Mouse (Mus musculus) spleen, postnatal 10 days (tissue): ENCODE data around the gene Notch1.
A peak's percentile ranks its signal among the peaks of the same experiment; 100 is the strongest.

Experiments
- DNase-seq, 2 experiments: peaks; one replicate each; pipeline ENCODE4 v3.0.0; 2021 to 2022; ENCODE audit warnings: low spot score in 2 of 2

Gene Notch1

DNA sequence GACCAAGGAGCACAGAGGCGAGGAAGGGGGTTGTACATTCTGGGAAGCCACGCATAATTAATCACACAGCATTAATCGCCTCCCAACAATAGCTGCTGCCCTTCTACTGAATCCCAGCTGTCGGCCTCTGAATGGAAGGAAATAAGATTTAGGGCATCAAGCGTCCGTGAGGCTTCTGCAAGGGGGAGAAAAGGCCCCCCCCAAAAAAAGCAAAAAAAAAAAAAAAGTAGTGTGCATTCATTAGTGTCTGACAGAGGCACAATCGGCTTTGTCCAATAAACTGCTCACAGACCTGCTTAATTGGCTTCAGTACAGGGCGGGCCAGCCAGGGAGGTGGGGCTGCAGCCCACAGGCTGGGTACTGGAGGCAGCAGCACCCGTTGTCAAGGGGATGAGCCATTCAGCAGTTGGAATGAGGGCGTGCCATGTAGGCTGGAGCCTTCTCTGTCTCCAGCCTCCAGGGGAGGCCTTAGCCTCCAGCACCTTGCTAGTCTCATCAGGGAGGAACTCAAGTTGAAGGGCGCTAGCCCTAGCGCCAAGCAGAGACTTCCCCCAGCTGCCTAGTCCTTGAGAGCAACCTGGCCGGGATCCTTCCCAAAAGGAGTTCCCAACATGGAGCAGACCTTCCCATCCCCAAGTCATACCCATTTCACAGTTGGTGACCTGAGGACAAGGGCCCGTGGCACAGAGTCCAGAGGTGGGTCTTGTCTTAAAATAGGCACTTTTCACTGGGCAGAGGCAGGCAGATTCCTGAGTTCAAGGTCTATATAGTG lies 15.7 kb downstream of the Notch1 start:
- DNase-seq: no peak

DNA sequence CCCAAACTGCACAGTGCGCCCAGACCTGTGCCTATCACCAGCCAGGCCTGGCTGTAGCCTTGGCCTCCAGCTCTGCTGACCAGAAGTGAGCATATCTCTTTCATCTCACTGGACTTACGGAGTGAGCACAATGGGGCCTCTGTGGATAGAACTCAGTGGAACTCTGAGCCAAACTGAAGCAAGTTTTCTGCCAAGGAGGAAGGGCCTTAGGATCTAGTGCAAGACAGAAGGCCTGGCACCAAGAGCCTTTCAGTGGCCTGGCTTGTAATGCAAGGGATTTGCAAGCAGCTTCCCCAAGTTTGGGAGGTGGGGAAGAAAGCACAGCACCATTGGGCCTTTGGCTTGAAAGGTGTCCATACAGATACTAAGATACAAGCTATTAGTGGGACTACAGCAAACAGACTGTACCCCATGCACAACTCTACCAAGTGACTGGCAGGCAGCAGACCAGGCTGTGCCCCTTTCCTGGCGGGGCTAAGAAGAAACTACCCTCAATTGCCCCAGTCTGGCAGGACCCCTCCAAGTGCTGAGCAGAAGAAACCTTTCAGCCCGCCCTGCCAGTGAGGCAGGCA lies 16.4 kb downstream of the Notch1 start:
- DNase-seq: no peak

DNA sequence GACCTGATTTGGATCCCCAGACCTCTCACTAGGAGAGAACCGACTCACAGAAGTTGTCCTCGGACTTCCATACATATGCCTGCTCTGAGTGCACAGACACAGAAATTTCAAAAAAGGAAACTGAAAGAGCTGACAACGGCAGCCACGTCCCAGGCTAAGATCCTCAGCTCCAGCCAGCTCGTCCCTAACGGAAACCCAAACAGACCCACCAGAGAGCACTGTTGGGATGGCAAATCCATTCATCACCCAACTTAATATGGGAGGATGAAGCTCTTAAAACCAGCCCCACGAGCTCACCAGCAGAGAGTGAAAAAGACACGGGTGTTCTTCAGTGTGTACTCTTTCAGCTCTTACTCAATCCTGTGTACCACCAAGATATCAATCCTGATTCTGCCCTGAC lies 17.8 kb downstream of the Notch1 start:
- DNase-seq: no peak

DNA sequence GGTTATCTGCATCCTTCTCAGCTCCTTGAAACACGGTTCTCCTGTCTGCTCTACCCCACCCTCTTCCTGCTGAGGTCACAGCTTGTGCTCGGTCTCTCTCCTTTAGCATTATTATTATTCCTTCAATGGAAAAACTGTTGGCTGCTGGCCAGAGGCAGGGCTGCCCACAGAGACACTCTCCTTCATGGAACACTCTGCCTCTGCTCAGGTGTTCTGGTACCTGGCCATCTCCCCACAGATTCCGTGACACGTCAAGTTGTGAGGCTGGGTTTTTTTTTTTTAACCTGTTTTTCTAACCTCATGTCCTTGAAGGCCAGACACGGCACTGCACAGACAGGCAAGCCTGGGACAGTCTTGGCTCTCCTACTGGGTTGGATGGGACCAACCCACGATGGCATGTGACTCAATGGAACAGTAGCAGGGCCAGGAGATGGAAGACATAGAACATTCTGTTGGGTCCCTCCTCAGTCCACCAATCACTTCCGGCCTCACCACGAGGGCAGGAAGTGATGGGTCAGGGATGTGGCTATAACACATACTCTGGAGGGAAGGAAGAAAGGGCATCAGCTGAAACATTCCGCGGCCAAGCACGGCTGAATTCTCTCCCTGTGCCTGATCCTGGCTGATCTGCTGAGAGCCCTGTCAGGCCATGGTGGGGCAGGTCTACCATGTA lies 18.5 kb downstream of the Notch1 start:
- no peak for DNase-seq

DNA sequence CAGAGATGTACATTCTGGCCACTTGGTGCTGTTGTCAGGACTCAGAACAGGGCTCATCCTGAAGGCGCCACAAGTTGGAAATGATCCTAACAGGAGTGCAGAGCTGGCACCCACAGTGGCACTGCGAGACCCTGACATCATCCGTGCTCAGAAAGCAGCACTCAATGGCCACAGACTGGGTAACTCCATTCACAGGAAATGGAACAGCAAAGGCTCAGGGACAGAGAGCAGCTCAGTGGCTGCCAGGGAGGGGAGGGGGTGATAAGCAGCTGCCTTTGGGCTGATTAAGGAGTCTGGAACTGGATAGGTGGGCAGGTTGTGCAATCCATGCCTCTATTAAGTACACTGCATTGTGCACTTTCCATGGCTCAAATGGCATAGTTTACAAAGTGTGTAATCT lies 20.0 kb downstream of the Notch1 start:
- no peak for DNase-seq

DNA sequence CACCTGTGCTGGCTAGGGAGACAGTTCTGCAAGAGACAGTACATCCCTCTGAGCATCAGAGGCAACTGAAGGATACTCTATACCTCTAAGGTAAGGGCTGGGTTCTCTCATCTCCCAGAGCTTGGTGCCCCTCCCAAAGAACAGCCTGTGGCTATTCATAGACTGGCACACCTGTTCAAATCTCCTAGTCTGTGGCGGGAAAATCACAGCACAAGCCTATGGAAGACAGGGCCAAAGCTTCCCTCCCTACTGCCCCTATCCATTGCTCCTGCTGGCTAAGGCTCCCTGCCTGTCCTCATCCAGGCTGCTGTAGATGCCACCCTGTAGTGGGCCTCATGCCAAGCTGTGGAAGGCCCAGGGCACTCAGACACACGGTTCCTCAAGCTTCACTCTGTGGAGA lies 20.8 kb downstream of the Notch1 start:
- DNase-seq: no peak

DNA sequence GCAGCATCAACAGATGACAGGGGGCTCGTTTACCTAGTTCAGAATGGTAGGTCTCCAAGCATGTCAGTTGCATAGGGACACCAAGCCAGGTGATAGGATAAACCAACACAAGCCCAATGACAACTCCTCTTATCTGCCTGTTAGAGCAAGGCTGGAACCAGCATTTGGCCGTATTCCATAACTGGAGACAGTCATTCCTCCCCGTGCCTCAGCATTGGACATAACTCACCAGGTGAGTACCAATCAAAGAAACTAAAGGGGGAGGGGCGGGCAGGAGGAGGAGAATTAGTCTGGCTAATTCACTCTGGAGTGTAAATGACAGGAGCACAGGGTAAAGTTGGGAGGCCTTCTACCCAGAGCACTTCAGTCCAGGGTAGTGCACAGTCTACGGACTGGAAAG lies 21.5 kb downstream of the Notch1 start:
- no peak for DNase-seq

DNA sequence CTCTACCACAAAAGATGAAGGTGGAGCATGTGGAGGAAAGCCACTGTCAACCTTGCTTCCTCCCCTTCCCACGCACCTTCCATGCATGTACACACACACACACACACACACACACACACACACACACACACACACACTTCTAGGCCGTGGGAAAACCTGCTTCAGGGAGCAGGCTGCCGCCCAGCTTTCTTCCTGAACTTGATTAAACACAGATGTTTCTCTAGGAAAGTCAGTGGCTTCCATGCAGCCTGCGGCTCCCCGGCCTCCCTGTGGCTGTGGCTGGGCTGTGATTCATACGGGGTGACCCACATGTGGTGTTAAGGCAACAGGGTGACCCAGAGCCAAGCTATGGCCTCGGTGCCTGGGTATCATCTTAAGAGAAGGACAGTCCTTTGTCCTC lies 22.1 kb downstream of the Notch1 start:
- DNase-seq: no peak

DNA sequence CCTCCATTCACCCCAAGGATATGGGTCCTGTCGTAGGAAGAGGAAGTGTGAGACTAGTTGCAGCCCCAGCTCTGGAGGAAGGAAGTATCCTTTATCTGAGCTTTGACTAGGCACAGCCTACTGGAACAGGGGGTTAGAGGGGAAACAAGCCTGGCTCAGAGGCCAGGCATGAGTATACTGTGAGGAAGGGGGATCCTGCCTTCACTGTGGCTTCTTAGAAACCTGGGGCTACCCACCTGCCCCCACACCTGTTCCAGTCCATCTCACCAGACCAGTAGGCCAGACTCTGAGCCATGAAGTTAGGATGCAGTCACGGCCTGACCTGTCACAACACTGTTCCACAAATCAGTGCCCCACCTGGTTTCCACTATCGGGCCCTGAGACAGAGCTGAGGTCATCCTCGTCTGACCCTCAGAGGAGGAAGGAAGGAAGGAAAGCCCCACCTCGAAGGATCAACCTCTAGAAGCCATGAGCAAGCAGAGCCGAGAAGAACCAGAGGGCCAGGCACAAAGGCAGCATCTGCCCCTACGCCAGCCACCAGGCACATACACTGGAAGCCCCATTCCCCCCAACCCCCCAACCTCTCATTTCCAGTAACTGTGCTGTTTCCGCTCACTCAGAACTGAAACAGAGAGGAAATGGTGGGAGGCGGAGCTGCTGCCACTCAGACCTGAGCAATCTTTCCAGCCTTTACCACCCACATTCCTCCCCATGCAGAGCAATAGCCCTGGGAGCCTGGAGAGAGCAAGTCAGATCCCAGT lies 23.3 kb downstream of the Notch1 start:
- no peak for DNase-seq

DNA sequence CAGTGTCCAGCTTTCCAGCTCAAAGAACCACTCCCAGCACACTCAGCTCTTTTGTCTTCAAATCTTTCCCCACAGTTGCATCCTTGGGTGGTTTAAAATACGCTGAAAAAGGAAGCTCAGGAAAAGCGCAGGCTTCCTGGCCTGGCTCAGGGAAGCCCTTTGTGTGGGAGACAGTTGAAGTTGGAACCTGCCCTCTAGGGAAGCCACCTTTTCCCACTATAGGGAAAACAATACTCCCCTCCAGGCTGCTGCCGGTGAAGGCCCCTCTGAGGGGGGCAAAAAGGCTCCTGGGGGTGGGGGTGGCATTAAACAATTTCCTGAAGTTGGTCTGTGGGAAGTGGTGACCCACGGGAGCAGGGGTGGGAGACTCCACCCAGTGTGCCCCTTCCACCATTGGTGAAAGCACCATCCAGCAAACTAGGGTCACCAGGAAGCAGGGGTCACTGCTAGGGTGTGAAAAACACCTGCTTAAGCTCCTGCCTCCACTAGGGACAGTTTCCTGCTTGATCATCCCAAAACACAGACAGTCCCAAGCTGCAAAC lies 25.6 kb downstream of the Notch1 start:
- DNase-seq: no peak

DNA sequence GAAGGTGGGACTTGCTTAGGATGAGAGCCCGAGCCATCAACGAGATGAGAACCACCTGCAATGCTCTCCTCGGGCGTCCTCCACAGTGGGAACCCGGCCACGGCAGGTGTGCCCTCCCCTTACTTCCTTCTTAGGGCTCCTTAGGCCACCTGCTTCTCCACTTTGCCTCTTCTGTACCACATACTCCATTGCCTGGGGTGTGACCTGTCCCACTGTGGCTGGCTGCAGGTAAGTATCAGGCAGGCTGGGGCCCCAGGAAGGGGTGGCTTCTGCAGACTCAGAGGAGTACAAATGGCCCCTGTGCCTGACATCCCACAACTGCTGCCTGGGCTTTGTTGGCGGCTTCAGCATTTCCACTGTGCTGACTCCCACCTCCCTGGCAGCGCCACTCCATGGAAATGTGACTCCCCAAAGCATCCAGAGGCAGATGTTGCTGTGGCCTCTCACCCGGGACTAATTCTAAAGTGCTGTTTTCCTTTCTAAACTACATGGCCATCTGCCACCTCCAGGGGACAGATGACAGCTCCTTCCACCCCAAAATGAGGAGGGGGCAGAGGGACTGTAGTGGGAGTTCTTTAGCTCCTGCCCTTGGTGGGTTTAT lies 27.8 kb downstream of the Notch1 start:
- no peak for DNase-seq

DNA sequence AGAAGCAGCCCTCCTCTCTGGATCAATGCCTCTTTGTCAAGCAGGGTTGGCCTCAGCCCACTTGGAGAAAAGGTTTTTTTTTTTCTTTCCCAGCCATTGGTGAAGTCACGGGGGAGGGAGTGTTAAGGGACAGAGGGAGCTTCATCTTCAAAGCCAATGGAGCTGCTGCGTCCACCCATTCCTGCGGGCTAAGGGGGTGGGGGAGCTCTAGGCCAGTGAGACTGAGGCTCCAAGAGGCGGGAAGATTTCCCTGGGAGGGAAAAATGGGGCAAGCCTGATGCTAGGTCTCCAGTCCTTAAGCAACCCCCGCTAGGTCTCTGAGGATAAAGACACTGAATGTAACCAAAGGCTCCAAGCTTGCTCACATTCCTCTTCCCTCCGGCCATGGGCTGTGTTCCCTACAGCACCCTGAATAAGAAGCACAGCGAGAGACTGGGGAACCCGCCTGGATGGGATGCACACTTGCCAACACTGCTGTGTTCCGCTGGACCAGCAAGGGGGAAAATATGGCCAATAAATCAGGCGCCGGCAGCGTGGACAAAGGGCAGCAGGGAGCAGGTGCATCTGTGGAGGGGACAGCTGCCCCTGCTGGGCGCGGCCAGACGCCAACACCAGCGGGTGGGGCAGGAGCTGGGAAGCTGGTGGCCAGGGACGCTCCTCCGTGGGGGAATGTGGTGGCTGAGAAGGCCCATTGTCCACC lies 29.0 kb downstream of the Notch1 start:
- no peak for DNase-seq

DNA sequence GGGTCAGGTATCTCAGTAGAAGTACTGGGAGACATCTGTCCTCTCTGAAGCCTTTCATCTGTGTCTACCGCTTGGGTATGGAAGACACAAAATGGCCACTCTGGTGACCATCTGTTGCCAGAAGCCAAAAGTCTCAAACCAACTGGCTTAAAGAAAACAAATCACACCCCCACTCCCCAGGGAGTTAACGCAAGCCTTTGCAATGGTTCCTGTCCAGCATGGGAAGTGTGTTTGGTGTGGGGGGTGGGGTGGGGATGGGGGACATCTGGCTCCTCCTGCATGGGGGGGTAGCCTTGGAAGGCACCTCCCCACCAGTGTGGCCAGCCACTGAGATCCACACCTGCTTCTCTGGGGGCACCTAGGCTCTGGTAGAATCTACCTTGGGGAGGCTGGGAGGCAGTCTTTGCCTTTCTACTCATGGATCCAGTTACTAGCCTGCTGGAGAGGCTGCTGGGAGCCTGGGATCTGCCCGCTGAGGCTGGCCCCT lies 29.6 kb downstream of the Notch1 start:
- peak in 1 of 2 experiments; percentile 34 for DNase-seq

DNA sequence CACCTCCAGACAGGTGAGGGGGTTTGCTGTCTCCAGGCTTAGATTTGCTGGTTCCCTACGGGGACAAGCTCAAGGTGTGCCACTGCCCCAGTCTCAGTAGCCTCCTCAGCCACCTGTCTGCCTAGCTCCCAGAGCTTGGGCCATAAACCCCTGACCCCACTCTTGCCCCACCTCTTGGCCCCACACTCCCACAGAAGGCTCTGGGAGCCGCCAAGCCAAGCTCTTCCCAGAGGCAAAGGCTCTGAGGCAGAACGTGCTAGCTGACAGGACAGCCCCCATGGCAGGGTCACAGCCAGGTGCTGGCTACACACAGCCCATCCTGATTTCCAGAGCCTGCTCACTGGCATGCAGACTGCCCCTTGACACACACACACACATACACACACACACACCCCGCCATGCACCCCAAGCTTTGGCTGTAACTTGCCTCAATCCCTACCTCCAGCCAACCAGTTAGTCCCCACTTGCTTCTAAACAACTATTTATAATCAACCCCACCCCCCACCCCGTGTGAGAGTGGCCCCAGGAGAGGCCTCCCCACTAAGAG lies 30.1 kb downstream of the Notch1 start:
- DNase-seq: no peak

DNA sequence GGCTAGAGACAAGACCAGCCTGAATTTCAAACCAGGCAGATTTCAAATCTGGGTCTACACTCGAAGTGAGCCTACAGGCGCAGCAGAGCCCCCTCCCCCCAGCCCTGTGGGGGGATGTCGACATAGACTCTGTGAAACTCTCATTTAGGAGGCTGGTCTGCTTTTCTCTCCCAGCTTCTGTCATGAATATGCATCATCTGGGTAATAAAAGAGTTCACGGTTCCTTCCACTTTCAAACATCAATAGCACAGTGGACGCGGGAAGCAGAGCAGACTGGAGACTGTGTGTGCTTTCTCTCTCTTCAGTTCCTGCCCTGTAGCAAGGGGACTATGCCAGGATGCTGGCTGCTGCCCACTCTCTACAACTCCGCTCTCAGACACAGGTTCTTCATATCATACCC lies 30.8 kb downstream of the Notch1 start:
- no peak for DNase-seq

DNA sequence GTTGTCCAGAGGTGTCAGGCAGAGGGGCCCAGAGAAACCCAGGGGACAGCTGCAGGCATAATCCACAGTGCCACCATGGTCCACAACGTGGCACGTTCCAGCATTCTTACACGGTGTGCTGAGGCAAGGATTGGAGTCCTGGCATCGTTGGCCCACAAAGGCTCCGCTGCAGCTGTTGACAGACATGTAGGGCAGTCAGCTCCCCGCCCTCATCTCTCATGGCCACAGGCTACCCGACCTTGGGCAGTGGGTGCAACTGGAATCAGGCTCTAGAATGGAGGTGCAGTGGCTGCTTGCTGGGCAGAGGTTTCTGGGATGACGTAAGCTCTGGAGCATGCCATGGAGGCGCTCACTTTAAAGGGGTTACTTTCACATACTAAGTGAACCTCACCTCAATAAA lies 31.2 kb downstream of the Notch1 start:
- no peak for DNase-seq

DNA sequence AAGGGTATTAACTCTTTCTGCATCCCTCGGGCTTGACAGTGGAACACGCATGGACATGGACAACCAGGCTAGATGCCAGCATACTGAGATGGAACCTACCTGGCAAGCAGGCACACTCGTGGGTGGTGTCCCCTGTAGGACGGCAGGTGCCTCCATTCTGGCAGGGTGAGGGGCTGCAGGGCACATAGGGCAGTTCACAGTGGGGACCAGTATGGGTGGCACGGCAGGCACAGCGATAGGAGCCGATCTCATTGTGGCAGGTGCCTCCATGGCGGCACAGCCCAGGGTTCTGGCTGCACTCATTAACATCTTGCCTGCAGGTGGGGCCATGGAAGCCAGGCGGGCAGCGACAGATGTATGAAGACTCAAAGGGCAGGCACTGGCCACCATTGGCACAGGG lies 32.3 kb downstream of the Notch1 start:
- no peak for DNase-seq

DNA sequence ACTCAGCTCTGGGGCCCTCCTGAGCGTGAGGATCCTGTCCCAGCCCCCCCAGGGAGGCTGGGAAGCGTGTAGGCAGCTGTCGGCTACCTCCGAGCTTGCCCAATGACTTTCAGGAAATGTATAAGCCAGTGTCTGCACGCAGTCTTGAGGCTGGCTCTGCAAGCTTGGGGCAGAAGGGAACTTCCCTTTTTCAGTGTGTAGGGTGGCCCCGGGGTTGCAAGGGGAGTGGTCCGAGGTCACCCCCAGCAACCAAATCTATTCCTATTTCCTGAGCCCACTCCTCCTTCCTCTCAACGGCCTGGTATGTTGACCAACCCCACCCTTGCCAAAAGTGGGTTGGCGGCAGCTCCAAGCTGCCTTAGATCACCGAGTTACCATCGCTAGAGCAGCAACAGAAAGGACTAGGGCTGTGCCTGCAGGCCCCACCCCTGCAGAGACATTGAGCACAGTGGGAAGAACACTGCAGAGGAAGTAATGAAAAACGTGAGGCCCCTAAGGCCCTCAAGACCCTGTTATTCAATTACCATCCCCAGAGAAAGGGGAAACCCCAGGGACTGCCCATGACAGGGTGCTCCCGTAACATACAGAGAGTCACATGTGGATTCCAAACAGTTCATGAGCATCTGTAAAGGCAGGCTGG lies 33.1 kb downstream of the Notch1 start:
- peak; percentile 39 to 55 for DNase-seq

DNA sequence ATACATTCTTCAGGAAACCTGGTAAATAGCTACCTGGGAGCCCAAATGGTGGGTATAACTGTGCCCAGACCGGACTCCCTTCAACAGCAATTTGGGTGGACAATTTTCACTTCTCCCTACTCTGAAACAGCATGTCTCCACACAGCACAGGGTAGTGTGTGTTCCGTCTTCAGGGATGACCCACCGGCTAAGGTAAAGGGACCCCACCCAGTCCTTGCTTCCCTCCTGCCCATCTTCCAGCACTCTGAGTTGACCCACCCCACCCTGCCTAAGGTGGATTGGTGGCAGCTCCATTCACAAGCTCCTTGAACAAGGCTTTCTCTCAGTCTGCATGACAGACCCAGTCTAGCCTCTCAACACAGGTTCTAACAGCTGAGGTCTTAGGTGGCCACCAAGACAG lies 33.6 kb downstream of the Notch1 start:
- DNase-seq: no peak
